Mouse (Mus musculus): ENCODE measurements around the gene Avil. TPM values are rescaled to one million over a fixed set of nuclear protein-coding genes. Genes with fewer than 3 reads are reported as not detected.

The Avil gene
- polyA plus RNA-seq, 1 experiment from 2014 or later = not detected

DNA sequence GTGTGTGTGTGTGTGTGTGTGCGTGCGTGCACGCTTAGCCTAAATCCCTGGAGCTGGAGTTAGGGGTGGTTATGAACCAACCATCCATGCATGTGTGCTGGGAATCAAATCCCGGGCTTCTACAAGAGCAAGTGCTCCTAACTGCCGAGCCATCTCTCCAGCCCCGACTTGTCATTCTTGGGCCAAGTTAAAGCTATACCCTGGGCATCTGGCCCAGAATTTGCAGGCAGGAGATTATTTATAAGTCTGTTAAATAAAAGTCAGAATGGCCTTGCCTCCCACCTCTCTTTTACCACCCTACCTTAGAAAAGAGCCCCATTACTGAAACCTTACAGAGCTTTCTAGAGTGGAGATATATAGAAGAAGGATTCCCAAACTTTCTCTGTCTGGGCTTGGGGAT lies 24.8 kb upstream of the Avil start:
- 96% methylated on average over 4 of the region's 6 CpGs for WGBS (ENCODE audit: missing documents)
- Histone ChIP-seq H3K4me3 (ENCODE audit: inconsistent target) (no peak overlapping the region), H3K79me2 (ENCODE audit: inconsistent target) (peaks cover 11% of the 10 kb centered on the region), H3K36me3 (ENCODE audit: inconsistent target) (no peaks in the 10 kb centered on the region), H3K27ac (no peak overlapping the region)

DNA sequence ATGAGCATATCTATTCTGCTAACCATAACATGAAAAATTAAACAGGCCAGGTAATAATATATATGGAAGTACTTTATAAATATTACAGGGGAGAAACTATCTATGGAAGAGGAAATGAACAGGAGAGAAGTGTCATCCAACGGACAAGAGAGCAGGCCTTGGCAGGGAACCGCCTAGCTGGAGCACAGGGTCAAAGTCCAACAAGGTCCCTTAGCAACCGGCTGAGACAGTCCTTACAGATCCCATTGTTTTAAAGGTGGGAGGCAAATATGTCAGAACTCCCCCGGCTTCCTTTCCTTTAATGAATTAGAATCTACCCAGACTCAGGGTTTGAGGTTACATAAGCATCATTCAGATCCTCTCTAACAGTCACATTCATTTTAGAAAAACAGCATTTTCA lies 23.4 kb upstream of the Avil start:
- Histone ChIP-seq H3K27ac (no peak overlapping the region), H3K4me3 (ENCODE audit: inconsistent target) (no peak overlapping the region), H3K36me3 (ENCODE audit: inconsistent target) (no peaks in the 10 kb centered on the region), H3K79me2 (ENCODE audit: inconsistent target) (peaks cover 24% of the 10 kb centered on the region)
- WGBS (ENCODE audit: missing documents) = 92% methylated on average over 4 of the region's 4 CpGs

DNA sequence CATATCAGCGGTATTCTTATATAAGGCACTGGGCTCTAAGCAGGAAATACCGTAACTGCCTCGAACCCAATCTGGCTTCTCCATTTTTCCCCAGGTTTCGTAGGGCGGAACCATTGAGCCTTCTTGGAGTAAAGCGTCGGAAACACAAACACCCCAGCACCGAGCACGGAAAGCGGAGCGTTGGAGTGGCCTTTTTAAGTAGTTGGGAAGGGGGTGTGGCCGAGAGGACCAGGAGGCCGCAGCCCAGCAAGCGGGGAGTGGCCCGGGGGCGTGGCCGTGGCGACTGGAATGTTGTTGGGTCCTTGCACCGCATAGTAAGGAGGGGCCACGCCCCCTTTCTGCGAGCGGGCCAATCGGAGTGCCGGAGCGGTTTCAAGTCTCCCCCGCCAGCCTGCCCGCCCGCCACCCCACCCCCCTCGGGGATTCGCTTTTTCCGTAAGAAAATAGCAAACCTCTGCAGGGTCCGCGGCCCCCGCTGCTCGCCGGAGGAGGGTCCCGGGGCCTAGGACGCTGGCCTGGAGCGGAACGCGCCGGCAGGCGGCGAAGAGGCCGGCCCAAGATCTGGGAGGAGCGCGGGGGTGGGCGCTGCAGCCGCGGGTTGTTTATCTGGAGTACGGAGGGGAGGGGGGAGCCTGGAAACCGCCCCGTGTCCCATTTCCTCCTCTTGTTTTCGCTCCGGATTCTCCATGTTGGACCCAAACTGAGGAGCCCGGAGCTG lies 22.1 kb upstream of the Avil start, which contains the start of gene Ctdsp2:
Gene Ctdsp2, plus strand, starts transcription at position 441 of the 718 bp plus-strand sequence.
- H3K79me2 ChIP-seq (ENCODE audit: inconsistent target) = peaks cover 38% of the 10 kb centered on the region
- no peaks in the 10 kb centered on the region for H3K36me3 ChIP-seq (ENCODE audit: inconsistent target)
- peak within 1 kb of the TSS; percentile 18; the same call in 1 of the 2 replicates for H3K4me3 ChIP-seq (ENCODE audit: inconsistent target)
- under 1% methylated on average over 56 of the region's 56 CpGs for WGBS (ENCODE audit: missing documents)
- H3K27ac ChIP-seq = 0 out of 2 replicates have a peak within 1 kb of the TSS, but pooled peaks have one; percentile 10

DNA sequence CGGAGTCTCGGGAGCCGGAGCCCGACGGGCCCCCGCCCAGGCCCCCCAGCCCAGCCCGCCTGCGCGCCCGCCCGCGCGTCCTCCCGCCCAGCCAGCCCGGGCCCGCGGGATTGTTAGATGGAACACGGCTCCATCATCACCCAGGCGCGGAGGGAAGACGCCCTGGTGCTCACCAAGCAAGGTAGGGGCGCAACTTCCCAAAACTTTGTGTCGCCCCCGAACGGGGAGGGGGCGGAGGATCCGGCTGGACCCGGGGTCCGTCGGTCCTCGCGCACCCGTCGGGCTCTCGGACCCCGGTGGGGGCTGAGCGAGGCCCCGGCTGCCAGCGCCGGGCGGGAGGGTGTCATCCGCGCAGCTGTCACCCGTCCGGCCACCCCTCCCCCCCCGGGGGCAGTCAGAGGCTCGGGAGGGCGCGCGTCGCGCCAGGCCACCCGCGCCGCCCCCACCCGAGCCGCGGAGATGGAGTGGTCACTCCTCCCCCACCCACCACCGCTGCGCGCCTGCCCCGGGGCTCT lies 21.3 kb upstream of the Avil start:
- Histone ChIP-seq H3K4me3 (ENCODE audit: inconsistent target) (peak overlapping the region; percentile 11; the same call in 1 of the 2 replicates), H3K27ac (no peak overlapping the region), H3K36me3 (ENCODE audit: inconsistent target) (no peaks in the 10 kb centered on the region), H3K79me2 (ENCODE audit: inconsistent target) (peaks cover 45% of the 10 kb centered on the region)
- WGBS (ENCODE audit: missing documents) = 4% methylated on average over 33 of the region's 62 CpGs

DNA sequence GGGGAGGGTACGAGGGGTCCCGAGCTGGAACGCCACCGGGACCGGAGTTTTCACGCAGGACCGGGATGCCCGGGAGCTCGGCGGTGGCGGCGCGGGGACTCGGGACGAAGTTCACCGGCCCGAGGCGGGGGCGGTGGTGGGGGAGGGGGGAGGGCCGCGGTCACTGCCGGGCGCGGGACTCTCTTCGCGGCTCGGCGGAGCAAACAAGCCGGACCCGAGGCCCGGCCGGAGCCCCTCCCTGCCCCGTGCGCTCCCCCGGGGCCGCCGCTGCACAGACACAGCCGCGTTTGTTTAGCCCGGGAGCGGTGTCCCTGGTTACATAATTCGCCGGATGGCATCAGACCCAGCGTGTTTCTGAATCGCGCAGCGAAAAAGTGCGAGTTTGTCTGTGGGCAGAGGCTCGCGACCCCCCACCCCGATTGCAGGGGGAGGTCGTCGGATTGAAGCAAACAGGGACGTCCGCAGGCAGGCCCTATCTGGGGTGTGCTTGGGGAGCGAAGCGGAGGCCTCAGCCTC lies 20.8 kb upstream of the Avil start:
- Histone ChIP-seq H3K36me3 (ENCODE audit: inconsistent target) (no peaks in the 10 kb centered on the region), H3K79me2 (ENCODE audit: inconsistent target) (peaks cover 50% of the 10 kb centered on the region), H3K27ac (no peak overlapping the region), H3K4me3 (ENCODE audit: inconsistent target) (peak overlapping the region; percentile 39)
- under 1% methylated on average over 45 of the region's 57 CpGs for WGBS (ENCODE audit: missing documents)

DNA sequence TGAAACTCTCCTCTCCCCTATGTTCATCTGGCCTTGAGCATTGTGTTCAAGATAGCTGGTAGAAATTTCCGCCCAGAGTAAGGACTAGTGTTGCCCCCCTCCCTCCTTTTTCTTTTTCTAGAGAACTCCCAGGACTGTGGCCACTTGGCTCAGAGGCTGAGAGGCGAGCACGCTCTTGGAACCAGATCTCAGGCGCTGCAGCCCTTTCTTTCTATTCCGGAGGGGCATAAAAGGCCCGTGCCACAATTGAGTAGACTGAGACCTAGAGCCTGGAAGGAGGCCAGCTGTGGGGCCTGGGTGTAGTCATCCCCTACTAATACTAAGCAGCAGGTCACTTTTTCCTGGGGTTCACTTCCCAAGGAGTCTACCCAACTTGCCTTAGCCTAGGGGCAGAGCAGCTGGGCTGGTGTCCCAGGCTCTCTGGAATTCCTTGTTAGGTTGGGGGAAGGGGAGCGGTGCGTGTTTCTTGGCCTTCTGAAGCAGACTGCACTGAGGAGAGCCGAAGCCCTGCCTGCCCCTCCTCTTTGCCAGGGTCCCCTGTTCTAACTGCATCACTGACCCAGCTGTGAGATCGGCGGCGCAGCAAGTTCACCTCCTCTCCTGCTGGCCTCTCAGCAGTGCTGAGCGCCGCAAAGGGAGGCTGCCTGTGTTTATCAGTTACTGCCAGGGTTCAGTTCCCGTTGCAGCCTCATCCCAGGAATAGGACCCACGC lies 20.1 kb upstream of the Avil start:
- H3K27ac ChIP-seq = no peak overlapping the region
- peak overlapping the region; percentile 39 for H3K4me3 ChIP-seq (ENCODE audit: inconsistent target)
- H3K79me2 ChIP-seq (ENCODE audit: inconsistent target) = peaks cover 57% of the 10 kb centered on the region
- 41% methylated on average over 16 of the region's 16 CpGs for WGBS (ENCODE audit: missing documents)
- H3K36me3 ChIP-seq (ENCODE audit: inconsistent target) = no peaks in the 10 kb centered on the region

DNA sequence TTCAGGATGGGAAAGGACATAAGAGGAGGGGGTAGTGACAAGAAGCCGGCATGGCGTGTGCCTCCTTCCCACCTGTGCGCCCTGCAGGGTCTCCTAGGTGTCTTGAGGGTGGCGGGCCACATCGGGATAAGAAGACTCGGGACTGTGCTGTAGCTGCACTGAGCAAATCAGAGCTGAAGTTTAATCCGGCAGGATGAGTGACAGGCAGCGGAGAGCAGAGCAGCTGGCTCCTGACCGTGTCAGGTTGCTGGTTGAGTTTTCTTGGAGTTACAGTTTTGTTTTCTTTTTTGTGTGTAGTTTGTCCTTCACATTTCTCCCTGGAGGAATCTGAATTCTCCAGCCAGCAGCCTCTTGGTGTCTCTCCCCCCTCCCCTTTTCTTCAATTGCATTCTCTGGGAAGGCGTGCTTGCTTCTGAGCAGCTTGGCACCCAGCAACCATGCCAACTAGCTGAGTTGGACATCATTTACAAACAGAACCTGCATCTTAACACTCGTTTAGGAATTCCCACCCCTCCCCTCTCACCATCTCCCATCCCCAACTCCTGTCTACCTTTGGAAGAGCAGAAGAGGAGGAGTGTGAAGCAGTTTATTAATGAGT lies 19.5 kb upstream of the Avil start:
- peaks cover 64% of the 10 kb centered on the region for H3K79me2 ChIP-seq (ENCODE audit: inconsistent target)
- H3K4me3 ChIP-seq (ENCODE audit: inconsistent target) = no peak overlapping the region; the same call in 1 of the 2 replicates
- H3K36me3 ChIP-seq (ENCODE audit: inconsistent target) = no peaks in the 10 kb centered on the region
- WGBS (ENCODE audit: missing documents) = 67% methylated on average over 11 of the region's 11 CpGs
- H3K27ac ChIP-seq = no peak overlapping the region

DNA sequence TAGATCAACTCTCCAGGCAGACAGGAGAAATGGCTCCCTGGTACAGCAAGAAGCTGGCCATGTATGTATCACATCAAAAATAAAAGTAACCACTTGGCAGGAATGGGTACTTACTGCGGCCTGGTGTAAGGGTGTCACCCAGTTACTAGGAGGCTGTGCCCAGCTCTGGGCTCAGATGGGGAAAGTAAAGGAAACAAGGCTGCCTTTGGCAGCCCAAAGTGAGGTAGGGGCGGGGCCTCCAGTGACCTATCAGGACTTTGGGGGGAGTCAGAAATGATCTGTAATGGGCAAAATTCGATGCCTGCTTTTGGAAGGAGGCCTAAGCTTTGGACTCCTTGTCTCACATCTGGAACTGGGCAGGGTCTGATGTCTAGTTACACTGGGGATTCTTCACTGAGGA lies 18.8 kb upstream of the Avil start:
- Histone ChIP-seq H3K36me3 (ENCODE audit: inconsistent target) (no peaks in the 10 kb centered on the region), H3K27ac (no peak overlapping the region), H3K79me2 (ENCODE audit: inconsistent target) (peaks cover 71% of the 10 kb centered on the region), H3K4me3 (ENCODE audit: inconsistent target) (no peak overlapping the region)
- WGBS (ENCODE audit: missing documents) = 54% methylated on average over 3 of the region's 3 CpGs

DNA sequence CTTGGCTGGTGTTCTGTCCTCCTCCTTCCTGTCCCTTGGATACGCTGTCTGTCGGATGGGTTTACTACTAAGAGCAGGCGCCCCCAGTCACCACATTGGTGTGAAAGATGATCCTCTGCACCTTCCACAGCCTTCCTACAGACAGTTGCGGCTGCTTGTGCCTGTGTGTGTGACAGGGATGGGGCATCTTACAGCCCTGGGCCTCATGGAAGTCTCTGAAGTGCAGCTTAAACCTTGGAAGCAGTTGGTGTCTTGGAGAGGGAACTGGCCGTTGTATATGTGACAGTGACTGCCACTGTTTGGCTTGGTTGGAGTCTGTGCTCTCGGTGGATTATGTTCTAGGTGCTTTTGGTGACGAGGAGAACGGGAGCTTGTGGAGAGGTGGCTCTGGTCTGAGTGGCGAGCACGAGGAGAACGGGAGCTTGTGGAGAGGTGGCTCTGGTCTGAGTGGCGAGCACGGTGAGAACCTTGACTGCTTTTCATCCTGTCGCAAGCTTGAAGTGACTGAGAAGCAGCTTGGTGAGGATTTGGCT lies 17.2 kb upstream of the Avil start:
- 76% methylated on average over 14 of the region's 14 CpGs for WGBS (ENCODE audit: missing documents)
- H3K36me3 ChIP-seq (ENCODE audit: inconsistent target) = no peaks in the 10 kb centered on the region
- H3K79me2 ChIP-seq (ENCODE audit: inconsistent target) = peaks cover 86% of the 10 kb centered on the region
- H3K27ac ChIP-seq = no peak overlapping the region
- no peak overlapping the region for H3K4me3 ChIP-seq (ENCODE audit: inconsistent target)

DNA sequence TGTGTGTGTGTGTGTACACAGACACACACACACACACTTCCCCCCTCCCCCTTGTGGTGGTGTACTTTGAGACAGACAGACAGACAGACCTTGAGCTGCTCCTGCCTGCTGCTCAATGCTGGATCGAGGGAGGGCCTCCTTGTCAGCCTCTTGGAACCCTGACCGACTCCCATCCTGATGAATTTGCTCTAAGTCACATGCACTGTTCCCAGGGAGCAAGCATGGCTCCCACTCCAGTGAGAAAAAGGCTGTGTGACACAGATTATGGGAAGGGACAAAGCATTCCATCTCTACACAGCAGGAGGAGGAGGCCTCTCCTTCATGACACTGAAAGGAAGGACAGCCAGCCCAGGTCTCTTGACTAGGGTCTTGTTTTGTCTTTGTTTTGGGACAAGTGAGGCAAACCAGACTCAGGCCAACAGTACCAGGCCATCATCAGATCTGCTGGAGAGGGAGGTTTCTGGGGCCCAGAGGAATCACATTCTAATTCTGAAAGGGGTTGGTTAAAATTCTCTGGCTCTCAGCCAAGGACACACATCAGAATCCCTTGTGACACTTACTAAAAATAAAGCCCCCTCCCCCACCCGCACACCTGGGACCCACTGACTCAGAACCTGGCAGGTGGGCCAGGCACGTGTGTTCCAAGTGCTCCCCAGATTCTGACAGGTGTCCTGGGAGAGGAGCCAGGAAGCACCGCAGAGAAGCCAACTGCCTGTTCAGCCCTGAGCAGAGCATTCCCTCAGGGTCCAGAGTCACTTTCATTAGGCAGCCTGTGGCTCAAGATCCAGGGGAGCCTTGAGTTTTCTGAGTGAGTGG lies 16.1 kb upstream of the Avil start:
- Histone ChIP-seq H3K36me3 (ENCODE audit: inconsistent target) (no peaks in the 10 kb centered on the region), H3K27ac (no peak overlapping the region), H3K79me2 (ENCODE audit: inconsistent target) (peaks cover 97% of the 10 kb centered on the region), H3K4me3 (ENCODE audit: inconsistent target) (no peak overlapping the region)
- 45% methylated on average over 5 of the region's 5 CpGs for WGBS (ENCODE audit: missing documents)

DNA sequence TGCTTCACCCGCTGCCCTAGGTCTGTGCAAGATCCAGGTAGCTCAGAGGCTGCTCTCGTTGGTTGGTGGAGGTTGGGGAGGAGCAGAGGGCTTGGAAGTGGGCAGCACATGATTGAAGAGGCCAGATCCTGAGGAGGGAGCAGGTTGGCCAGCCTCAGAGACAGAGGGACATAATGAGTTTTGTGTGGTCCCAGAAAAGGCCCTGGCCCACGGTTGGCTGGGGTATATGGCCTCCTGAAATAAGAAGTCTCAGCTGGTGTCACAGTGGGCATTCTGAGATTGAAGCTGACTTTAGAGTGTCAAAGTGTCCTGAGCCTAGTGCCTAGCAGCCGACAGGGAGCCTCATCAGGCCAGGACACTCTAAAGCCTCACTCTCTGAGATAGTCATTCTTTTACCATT lies 15.4 kb upstream of the Avil start:
- Histone ChIP-seq H3K36me3 (ENCODE audit: inconsistent target) (no peaks in the 10 kb centered on the region), H3K27ac (no peak overlapping the region), H3K79me2 (ENCODE audit: inconsistent target) (peaks cover 100% of the 10 kb centered on the region), H3K4me3 (ENCODE audit: inconsistent target) (no peak overlapping the region)
- 85% methylated on average over 4 of the region's 4 CpGs for WGBS (ENCODE audit: missing documents)

DNA sequence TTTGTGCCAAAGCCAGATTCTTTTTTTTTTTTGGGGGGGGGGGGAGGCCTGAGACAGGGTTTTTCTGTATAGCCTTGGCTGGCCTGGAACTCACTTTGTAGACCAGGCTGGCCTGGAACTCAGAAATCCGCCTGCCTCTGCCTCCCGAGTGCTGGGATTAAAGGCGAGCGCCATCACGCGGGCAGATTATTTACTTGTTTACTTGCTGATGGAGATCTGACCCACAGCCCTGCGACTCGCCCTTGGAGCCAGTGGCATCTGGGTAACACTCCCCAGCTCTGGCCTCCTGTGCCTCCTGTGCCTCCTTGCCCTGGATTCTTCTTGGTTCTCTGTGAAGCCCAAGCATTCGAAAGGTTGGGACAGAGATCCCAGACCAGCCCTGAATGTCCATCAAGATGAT lies 14.9 kb upstream of the Avil start:
- WGBS (ENCODE audit: missing documents) = 96% methylated on average over 5 of the region's 9 CpGs
- peaks cover 100% of the 10 kb centered on the region for H3K79me2 ChIP-seq (ENCODE audit: inconsistent target)
- H3K4me3 ChIP-seq (ENCODE audit: inconsistent target) = no peak overlapping the region
- H3K36me3 ChIP-seq (ENCODE audit: inconsistent target) = no peaks in the 10 kb centered on the region
- H3K27ac ChIP-seq = no peak overlapping the region

DNA sequence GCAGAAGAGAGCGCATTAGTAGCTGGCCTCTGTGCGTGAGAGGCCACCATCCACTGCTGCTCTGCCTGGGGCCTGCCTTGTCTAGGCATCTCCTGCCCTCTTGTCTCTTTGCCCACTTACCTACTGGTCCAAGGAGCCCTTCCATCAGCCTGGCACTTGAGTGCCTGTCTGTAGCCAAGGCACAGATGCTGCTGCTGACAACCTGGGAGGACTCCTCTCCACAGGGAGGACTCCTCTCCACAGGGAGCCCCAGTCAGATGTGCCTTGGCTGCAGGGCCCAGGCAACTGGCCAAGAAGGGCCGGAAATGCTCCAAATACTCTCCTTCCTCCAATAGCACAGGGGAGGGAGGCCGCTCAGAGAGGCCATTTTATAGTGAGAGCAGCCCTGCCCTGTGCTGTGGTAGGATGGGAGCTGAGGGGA lies 14.0 kb upstream of the Avil start:
- Histone ChIP-seq H3K79me2 (ENCODE audit: inconsistent target) (peaks cover 100% of the 10 kb centered on the region), H3K27ac (0 out of 2 replicates have a peak overlapping the region, but pooled peaks have one; percentile 5), H3K4me3 (ENCODE audit: inconsistent target) (no peak overlapping the region), H3K36me3 (ENCODE audit: inconsistent target) (peaks cover 2% of the 10 kb centered on the region; the same call in 1 of the 2 replicates)
- 61% methylated on average over 3 of the region's 4 CpGs for WGBS (ENCODE audit: missing documents)
